Comparison of ENCODE assay signal across 8 mouse cellular contexts in the genomic region with DNA sequence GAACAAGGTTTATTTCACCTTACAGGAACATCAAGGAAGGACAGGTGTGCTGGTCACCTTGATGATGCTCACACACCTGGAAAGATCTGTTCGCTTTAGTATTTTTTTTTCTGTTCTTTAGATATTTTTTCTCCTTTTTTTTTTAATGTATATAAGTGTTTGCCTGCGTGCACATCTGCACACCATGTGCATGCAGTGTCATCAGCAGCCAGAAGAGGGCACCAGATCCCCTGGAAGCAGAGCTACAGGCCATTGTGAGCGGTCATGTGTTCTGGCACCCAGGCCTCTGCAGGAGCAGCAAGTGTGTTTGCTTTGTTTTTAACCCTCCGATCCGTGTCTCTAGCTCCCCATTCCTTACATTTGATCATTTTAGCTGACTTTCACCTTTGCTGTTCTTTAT. TPM values are rescaled to one million over a fixed set of nuclear protein-coding genes. Genes with fewer than 3 reads are reported as not detected.
DNase-seq lines count a peak whose midpoint lies in the region.

No protein-coding gene starts in this region.

- peak; percentile 53 to 71 for DNase-seq in heart, postnatal 14 days
- no peak for DNase-seq in heart, adult 11 months
- DNase-seq in CD4-positive helper T cell, adult 2 months (ENCODE audit: low read depth, low spot score): peak; percentile 50
- peak; percentile 44 for DNase-seq in adipocyte (ENCODE audit: low spot score)
- DNase-seq in embryo, embryonic 9.5 days (ENCODE audit: extremely low spot score): peak; percentile 76
- DNase-seq in left cerebral cortex, postnatal 4 days: peak; percentile 81
- peak; percentile 50 to 52 for DNase-seq in right cerebral cortex, adult 2 months (ENCODE audit: low spot score in 2 of 2)
- DNase-seq in Muller cell, postnatal 12 days (ENCODE audit: inconsistent ontology term): no peak

- intact Hi-C loops in heart, postnatal 14 days (cut with DNase I): loop anchor here (5.0 to 10.0 kb wide), 3 partner anchors 93 to 395 kb away; partner anchors contain the start of genes Dbnl and Xbp1
- intact Hi-C loops in left cerebral cortex, postnatal 4 days (cut with DNase I): loop anchor here (10.0 kb wide), 1 partner anchor 75 kb away; the partner anchor contains the start of genes Gck and Ykt6

RNA-seq across cellular contexts. Expression of gene Pold2, which starts 1.8 kb away (rescaled TPM):
- 10 to 100 TPM; 31.0 to 33.0 TPM for total RNA-seq in heart, postnatal 14 days (2021)
- 10 to 100 TPM; 26.6 to 37.5 TPM for total RNA-seq in left cerebral cortex, postnatal 4 days (2021)

RNA-seq across cellular contexts. Expression of gene Aebp1, which starts 18.2 kb away (rescaled TPM):
- total RNA-seq in heart, postnatal 14 days (2021): 10 to 100 TPM; 27.1 to 32.5 TPM
- 10 to 100 TPM; 20.4 to 24.8 TPM for total RNA-seq in left cerebral cortex, postnatal 4 days (2021)

RNA-seq across cellular contexts. Expression of gene Myl7, which starts 18.7 kb away (rescaled TPM):
- 100 to 1,000 TPM; 304 to 849 TPM for total RNA-seq in heart, postnatal 14 days (2021)
- not detected for total RNA-seq in left cerebral cortex, postnatal 4 days (2021)

RNA-seq across cellular contexts. Expression of gene Polm, which starts 42.1 kb away (rescaled TPM):
- total RNA-seq in heart, postnatal 14 days (2021): 1 to 10 TPM; 4.2 to 5.0 TPM
- 10 to 100 TPM; 16.1 to 16.5 TPM for total RNA-seq in left cerebral cortex, postnatal 4 days (2021)

Comparison
In these comparisons a context has a peak if more than half of its experiments do, and no peak if none do; other contexts are left out.
1. DNase-seq: peak in heart, postnatal 14 days (2 of 2), CD4-positive helper T cell, adult 2 months (single experiment), adipocyte (single experiment), embryo, embryonic 9.5 days (single experiment), left cerebral cortex, postnatal 4 days (single experiment) and right cerebral cortex, adult 2 months (2 of 2); none in heart, adult 11 months (single experiment) and Muller cell, postnatal 12 days (single experiment).
2. RNA of gene Myl7, which starts 18.7 kb away (total RNA-seq): 304 to 849 TPM in heart, postnatal 14 days; not detected in left cerebral cortex, postnatal 4 days; every median in the first group is over 100 times any median in the second.